Mouse (Mus musculus) T-helper 1 cell (primary cell): ENCODE results near the gene B3gntl1.
"Not testable (repeated sequence)": the region's sequence is repeated elsewhere in the genome, so short reads cannot be mapped to it uniquely, and the experiment has no call there.

Experiments used
- in situ Hi-C: fragments of 300-600 bp; cut with MboI, MseI; formaldehyde crosslinking; loops from one replicate; pipeline ENCODE4 v1.15.1; 2025; ENCODE audit warnings: high pct_unique_total_duplicates

Gene B3gntl1

DNA sequence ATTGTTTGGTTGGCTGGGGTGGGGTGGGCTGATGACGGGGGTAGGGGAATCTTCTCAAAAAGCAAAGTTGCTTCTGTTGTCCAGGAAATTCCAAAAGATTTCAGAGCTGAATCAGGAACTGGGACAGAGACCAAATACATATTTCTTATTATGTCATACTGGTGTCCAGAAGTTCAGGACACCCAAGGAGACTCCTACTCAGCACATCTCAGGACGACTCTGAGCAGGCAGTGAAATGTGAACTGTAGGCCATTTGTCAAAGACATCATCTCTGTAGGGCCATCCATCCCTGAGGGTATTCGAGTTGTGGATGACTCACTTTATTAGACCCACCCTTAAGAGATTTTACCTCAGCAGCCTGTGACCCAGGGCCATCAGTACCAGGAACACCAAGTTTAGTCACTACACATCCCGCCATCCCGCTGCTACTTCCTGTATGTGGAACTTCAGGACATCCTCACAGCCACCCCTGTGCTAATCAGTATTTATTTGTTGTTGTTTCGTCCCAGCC is 12.6 kb upstream of the B3gntl1 start:
- in situ Hi-C loops, result no loop called here

GRCm38 (mm10) chr11:121683243-121683642 is 10.3 kb upstream of the B3gntl1 start:
- in situ Hi-C loops, result no loop called here

DNA sequence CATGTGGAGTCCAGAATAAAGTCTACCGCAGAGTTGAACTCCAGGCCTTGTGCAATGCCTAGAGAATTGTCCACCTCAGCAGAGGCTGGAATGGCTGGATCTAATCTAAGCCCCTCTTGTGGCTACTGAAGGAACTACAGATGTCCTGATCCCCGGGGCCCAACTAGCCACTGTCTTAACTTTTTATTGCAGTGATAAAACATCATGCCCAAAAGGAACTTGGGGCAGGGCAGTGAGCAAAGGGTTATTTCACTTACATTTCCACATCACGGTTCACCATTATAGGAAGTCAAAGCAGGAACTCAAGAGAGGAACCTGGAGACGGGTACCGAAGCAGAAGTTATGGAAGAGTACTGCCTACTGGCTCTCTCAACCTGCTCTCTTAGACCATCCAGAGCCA is 7.8 kb upstream of the B3gntl1 start:
- in situ Hi-C loops, result no loop called here

DNA sequence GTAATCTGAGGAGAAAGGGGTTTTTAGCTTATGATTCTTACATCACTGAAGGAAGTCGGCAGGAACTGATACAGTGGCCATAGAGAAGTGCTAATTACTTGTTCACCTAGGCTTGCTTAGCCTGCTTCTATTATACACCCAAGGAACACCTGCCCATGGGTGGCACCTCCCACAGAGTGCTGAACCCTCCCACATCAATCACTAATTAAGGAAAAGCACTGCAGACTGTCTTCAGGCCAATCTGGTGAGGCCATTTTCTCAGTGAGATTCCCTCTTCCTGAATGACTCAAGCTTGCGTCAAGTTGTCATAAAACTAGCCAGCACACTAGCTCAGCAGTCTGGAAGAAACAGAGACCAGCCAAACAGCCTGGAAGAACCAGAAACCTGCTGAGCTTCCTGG is 6.6 kb upstream of the B3gntl1 start:
- in situ Hi-C loops, result no loop called here

- in situ Hi-C loops, result no loop called here
These were observed 3.9 kb upstream of the B3gntl1 start for GRCm38 (mm10) chr11:121676836-121677235.

GRCm38 (mm10) chr11:121673629-121674028 is 676 bp upstream of the B3gntl1 start:
- in situ Hi-C loops, result no loop called here

DNA sequence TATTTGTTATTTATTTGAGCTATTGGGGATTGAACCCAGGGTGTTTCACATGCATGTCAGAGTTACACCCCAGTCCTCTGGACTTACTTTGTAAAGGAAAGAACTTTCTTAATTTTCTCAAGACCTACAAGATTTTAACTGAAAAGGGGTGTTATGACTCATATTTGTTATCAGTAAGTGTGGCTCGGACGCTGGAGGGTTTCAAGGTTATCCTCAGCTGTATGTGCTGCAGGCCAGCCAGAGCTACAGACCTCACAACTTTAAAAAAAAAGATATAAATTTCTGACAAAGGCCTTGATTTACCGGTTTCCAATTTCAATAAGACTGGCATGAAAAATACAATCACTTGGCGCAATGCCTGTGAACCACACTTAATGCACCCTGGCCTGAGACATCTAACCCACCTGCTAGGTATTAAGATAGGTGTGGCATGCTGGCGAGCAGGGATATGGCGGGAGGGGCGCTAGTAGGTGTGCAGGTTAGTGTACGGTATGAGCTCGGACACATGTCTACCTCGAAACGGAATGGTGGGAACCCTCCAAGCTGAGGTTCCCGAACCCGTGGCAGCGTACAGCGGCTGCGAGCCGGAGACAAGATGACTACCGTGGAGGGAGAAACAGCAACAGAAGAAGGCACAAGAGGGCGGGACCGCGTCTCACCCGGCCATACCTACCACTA is 502 bp downstream of the B3gntl1 start:
- in situ Hi-C loops, result no loop called here

DNA sequence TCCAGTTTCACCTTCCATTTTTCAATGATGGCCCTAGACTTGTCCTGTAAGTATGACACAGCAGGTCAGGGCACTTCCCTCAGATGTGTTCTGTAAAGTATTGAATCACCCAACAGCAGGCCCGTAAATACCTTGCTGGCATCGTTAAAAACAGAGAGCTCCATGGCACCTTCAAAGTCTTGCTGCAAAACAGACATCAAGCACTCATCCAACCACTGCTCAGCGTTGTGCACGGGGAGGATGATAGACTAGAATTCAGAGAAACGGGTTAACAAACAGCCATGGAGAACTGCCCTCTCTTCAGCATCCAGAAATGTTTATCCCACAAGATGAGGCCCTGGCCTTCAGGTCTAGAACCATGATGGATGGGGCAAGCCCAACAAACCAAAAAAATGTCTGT is 2.0 kb downstream of the B3gntl1 start:
- in situ Hi-C loops, result no loop called here

- in situ Hi-C loops, result no loop called here
These were observed 4.2 kb downstream of the B3gntl1 start for GRCm38 (mm10) chr11:121668776-121669175.

- in situ Hi-C loops, result no loop called here
These were observed 5.4 kb downstream of the B3gntl1 start for GRCm38 (mm10) chr11:121667541-121667940.

DNA sequence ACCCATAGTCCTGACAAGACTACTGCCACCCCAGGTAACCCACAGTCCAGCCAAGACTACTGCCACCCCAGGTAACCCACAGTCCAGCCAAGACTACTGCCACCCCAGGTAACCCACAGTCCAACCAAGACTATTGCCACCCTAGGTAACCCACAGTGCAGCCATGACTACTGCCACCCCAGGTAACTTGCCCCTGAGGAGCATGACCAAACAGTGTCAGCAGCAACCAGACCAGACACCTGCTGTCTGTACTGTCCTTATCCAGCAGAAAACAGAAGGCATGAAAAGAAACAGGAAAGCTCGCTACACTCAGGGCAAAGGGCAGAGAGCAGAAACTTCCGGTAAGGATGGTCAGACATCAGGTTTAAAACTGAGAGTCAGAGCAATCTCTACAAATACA is 11.8 kb downstream of the B3gntl1 start:
- in situ Hi-C loops, result no loop called here

- in situ Hi-C loops, result not testable (repeated sequence)
These were observed 12.3 kb downstream of the B3gntl1 start for GRCm38 (mm10) chr11:121660604-121661003.

DNA sequence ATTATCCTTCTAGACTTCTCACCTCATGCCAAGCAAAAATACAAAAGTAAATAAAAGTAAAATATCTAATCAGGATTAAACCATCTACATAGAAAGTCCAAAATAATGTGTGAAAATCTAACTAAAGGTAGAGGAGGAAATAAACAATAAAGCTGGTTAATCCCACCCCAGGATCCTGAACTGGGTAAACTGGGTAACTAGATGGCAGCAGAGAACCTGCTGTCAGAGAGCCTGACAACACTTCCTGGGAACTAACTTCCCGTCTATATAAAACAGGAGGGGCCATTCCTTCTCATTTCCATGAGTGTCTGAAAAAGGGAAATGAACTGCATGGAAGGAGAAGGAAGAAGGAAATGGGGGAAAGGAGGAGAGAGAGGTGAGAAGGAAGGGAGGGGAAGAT is 14.8 kb downstream of the B3gntl1 start:
- in situ Hi-C loops, result no loop called here

DNA sequence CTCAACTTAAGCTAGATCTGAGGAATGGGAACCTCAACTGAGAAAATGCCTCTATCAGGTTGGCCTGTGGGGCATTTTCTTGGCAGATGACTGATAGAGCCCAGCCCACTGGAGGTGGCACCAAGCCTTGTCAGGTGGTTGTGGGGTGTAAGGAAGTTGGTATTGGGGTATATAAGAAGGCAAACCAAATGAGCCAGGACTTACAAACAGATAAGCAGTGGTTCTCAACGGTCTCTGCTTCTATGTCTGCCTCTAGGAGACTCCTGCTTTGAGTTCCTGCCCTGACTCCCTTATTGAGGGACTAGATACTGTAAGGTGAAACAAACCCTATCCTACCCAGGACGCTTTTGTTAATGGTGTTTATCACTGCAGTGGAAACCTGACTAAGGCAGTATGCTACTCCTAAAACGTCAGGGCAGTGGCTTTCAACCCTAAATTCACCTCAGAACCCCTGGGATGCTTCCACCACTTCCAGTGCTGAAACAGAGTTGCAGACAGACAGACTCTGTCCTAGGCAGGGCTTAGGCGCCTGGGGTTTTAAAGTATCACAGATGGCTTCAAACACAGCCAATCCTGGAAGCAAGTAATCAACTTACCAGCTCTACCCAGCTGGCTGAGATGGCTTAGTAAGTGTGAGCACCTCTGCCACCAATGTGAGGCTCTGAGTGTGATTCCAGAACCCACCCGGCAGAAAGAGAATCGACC is 17.0 kb downstream of the B3gntl1 start:
- in situ Hi-C loops, result no loop called here

- in situ Hi-C loops, result no loop called here
These were observed 17.7 kb downstream of the B3gntl1 start for GRCm38 (mm10) chr11:121655166-121655806.

DNA sequence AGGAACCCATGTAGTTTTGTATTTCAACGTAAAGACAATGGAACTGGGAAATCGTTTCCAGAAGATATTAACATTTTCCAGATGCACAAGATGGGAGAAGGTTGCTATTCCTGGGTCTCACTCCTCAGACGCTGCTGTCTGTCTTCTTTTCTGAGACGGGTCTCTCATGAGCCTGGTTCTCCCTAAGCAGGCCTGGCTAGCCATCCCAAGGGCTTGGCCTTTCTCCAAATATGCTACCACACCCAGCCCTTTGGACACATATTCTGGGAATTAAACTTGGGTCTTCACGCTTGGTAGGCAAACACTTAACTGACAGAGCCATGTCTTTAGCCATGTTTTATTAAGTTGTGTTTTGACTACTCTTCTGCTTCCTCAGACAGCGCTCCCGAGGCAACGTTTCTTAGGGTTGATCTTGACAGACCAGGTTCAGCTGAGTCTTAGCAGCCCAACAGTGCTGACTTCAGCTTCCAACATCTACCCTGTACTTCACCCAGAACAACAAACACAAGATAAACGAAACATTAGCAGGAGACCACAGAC is 18.5 kb downstream of the B3gntl1 start:
- in situ Hi-C loops, result no loop called here

DNA sequence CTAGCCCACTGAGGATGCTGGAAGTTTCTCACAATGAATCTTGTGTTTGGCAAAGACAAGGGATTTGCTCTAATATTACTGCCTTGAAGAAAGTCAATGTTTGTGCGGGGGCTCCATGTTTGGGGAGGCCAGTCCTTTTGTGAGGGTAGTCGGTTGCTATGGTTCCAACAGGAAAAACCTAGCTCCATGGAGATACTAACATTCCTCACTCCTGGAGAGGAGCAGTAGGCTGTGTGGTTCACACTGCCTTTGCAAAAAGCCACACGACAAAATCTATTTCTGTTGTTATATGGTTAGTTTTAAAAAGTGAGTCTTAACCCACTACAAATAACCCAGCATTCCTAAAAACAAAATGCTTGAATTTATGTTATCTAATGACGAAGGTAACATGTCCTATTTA is 19.3 kb downstream of the B3gntl1 start:
- in situ Hi-C loops, result no loop called here

DNA sequence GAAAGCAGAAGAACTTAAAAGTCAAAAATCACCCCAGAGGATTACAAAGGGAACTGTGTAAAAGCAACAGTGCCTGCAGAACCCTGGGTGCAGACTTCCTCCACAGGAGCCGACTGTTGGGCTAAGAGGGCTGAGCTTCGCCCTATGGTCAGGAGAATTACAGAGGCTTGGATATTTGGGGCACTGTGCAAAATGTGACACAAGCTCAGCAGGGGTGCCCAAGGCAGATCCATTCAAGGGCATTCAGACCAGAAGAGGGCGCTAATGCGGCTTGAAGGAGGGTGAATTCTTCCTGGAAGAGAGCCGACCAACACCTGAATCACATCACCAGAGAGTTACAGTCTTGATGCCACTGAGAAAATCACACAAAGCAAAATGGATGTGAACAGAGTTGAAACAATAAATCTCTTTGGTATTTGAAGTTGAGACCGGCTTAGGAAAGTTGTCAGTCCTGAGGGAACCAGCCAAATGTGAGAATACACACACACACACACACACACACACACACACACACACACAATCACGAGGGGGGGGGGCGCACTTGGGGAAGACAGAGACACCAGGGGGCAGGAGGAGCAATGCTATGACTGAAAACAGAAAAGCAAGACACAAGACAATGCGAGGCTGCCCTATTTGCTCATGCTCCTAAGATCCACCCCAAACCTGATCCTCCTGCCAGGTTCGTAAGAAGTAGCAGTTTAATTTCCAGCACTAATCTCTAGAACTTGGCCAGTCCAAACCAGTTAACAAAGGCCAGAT is 20.2 kb downstream of the B3gntl1 start:
- in situ Hi-C loops, result no loop called here

DNA sequence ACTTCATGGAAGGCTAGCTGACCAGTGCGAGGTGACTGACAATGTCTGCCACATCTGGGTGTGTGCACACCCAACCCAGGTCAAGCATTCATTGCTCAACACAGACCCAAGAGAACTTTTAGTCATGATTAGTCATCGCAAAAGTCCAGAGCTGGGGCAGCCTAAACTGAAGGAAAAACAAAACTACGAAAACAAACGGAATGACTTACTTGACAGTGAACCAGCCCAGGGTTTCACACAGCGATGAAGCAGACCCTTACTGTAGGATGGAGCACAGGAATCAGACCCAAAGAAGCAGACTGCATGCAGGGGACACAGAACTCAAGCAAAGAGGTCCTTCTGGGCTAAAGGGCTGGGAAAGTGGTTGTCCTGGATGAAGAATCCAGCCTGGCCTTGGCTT is 21.0 kb downstream of the B3gntl1 start:
- in situ Hi-C loops, result no loop called here

DNA sequence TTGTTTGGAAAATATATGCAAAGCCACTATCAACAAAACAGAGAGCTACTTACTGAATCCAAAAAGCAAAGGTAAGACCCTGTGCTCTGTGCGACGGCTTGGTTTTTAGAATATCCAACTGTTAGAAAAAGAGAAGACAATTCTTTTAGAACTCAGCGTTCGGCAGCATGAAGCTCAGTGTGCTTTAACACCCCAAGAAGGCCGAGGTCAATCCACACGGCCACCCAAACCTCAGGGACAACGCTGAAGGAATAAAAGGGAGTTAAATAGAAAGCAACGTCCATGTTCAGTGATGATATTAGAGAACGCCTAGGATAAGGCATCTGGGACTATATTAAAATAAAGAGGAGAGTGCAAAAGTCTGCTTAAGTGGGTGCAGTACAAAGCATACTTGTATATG is 21.4 kb downstream of the B3gntl1 start:
- in situ Hi-C loops, result no loop called here

DNA sequence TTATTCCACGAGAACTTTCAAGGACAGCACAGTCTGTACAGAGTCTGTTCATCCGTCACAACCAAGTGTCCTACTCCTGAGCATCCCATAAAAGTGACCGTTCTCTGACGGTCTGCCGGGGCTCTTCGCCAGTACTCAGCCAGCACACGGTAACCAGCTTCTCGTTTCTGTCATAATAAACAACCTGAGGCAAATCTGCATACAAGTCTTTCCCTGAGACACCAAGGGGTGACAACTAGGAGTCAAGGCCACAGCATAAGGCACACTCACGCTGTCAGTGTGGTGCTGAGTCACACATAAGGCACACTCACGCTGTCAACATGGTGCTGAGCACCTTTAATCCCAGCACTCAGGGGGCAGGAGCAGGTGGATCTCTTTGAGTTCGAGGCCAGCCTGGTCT is 22.3 kb downstream of the B3gntl1 start:
- in situ Hi-C loops, result no loop called here

- in situ Hi-C loops, result no loop called here
These were observed 23.1 kb downstream of the B3gntl1 start for GRCm38 (mm10) chr11:121649900-121650299.
